Mouse (Mus musculus) neutrophil, adult 83 days (primary cell): ENCODE measurements around the gene Msmo1. TPM values are rescaled to one million over a fixed set of nuclear protein-coding genes. Genes with fewer than 3 reads are reported as not detected.

ENCODE experiments used
- total RNA-seq, 2 experiments: library from RNA; stranded (reverse); gene quantifications; one replicate each; pipeline ENCODE4 v1.2.4; 2023

The Msmo1 gene
- total RNA-seq: 10 to 100 TPM; 33.8 to 36.5 TPM

DNA sequence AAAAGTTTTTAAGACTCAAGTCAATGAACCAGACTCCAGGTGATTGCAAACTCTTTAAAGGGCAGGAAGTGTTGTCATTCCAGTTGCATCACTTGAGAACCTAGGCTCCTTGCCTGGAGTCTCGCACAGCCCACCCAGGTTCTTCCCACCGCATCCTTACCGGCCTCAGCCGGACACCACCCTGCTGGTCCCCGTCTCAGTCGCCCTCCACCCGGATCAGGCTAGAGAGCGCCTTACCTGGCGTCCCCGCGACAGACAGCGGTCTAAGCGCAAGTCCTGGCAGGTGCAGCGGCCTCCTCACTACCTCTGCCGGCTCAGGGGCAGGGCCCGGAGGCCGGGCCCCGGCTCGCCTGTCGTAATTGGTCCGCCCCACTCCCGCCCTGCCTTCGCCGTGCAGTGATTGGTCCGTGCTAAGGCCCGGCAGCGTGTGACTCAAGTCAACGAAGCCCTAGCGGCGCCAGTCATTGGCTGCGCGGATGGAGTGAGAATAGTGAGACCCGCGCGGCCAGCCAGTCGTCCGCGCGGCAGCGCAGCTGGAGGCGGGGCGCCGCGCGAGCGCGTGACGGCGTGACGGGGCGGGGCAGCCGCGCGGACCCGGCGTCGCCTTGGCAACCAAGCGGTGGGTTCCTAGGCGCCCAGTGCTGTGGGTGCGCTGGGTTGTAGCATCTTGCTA lies at the start of gene Msmo1:
Gene Msmo1 (minus strand): TSS at position 522 of the 673 bp plus-strand sequence.

DNA sequence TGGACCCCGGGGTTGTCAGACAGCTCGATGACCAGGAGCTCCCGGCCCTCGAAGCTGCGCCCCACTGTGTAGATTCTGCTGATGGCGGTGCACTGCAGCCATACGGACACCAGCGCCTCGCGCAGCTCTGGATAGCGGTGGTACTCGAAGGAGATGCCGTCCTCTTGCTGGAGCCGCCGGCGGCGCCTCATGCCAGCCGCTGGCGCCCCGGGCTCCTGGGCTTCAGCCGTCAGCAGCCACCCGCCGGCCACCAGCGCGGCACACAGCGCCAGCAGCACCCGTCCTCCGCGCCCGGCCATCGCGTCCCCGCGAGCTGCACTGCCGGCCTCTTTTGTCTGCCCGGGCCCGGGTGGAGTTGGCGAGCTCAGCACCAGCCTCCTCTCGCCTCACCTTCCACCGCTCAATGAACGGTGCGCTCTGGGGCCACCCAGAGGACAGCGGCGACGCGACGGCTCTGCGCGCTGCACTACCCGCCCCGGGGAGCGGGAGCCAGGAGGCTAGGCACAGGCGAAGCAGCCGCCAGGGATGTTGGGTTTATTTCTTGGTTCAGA lies 40.9 kb downstream of the Msmo1 start, which contains the start of gene Cpe:
Gene Cpe (minus strand): TSS at position 404 of the 551 bp plus-strand sequence.

Other genes with a start within 250 kb of the Msmo1 start
- gene Cpe, start 40.7 kb downstream of the Msmo1 start, total RNA-seq: 1 to 10 TPM; 3.7 to 4.6 TPM
- 10 to 100 TPM; 38.7 to 61.9 TPM for gene Klhl2, start 116.2 kb upstream of the Msmo1 start, total RNA-seq
- 10 to 100 TPM; 23.4 to 26.8 TPM for gene Tmem192, start 213.4 kb upstream of the Msmo1 start, total RNA-seq